Mouse (Mus musculus) lung, embryonic 15.5 days (tissue): ENCODE data around the gene Flot1. TPM values are rescaled to one million over a fixed set of nuclear protein-coding genes. Genes with fewer than 3 reads are reported as not detected.
"Not testable (repeated sequence)": the region's sequence is repeated elsewhere in the genome, so short reads cannot be mapped to it uniquely, and the experiment has no call there.

ENCODE experiments used
- ATAC-seq: fragments of 200-750 bp; cut with Nextera tagmentation; 2 replicates; pipeline ENCODE4 v1.8.0; 2017; ENCODE audit warnings: moderate number of reproducible peaks, borderline replicate concordance; ENCODE audit not compliant: low FRiP score, low TSS enrichment; ENCODE audit errors: extremely low read depth
- H3K27ac ChIP-seq: fragments of 300-500 bp; sonication (generic); 2 replicates; pipeline ENCODE4 v1.5.1; 2015; ENCODE audit warnings: moderate library complexity, mild to moderate bottlenecking, inconsistent platforms
- H3K27me3 ChIP-seq: fragments of 300-500 bp; sonication (generic); 2 replicates; pipeline ENCODE4 v1.6.1; 2015; ENCODE audit warnings: inconsistent platforms
- H3K36me3 ChIP-seq: fragments of 300-500 bp; sonication (generic); 2 replicates; pipeline ENCODE4 v1.6.1; 2015; ENCODE audit warnings: inconsistent platforms
- H3K4me1 ChIP-seq: fragments of 300-500 bp; sonication (generic); 2 replicates; pipeline ENCODE4 v1.6.1; 2015; ENCODE audit warnings: inconsistent platforms
- H3K4me2 ChIP-seq: fragments of 300-500 bp; sonication (generic); 2 replicates; pipeline ENCODE4 v1.6.1; 2015; ENCODE audit warnings: inconsistent platforms, mild to moderate bottlenecking, moderate library complexity
- H3K4me3 ChIP-seq: fragments of 300-500 bp; sonication (generic); 2 replicates; pipeline ENCODE4 v1.5.1; 2015; ENCODE audit warnings: mild to moderate bottlenecking, inconsistent platforms
- H3K9ac ChIP-seq: fragments of 300-500 bp; sonication (generic); 2 replicates; pipeline ENCODE4 v1.6.1; 2015; ENCODE audit warnings: inconsistent platforms
- H3K9me3 ChIP-seq: fragments of 300-500 bp; sonication (generic); 2 replicates; pipeline ENCODE4 v1.6.1; 2016; ENCODE audit warnings: inconsistent platforms
- WGBS: fragments of 180-500 bp; shearing (Covaris S2); methylation state at CpG from one replicate; pipeline ENCODE4 v1.1.7; 2015; 5-methylcytosine and 5-hydroxymethylcytosine counted together
- polyA plus RNA-seq: library from polyadenylated mRNA; unstranded; fragments of >200 nt; fragmentation: Nextera tagmentation; extraction: Ambion mirVana; gene quantifications from 2 replicates; pipeline ENCODE4 v1.2.1, GENCODE M21; 2015

Flot1 gene
- polyA plus RNA-seq, 1 experiment from 2014 or later: 54.4 TPM

DNA sequence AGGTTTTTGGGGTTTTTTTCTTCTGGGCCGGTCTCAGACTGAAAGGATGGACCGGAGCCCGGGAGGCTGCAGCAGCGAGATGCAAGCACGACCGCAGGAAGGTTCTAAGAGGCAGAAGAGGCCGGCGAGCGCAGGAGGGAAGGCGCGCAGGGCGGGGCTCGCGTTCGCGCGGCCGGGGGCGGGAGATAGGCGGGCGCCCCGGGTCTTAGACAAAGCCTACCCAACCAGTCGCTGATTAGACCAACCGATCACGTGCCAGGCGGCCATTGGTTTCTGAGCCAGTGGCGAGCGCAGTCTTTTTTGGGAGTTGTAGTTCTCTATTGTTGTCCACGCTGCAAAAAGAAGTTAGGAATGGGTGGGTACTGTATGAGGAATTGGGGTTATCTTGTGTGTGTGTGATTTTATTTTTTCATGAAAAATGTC is 15.1 kb downstream of the Flot1 start, which contains the start of gene Tubb5:
Tubb5 (minus strand) TSS at position 185 of the 423 bp plus-strand sequence.
- Histone ChIP-seq H3K36me3 (peaks cover 34% of the 10 kb centered on the region), H3K4me1 (peaks cover 44% of the 10 kb centered on the region), H3K4me2 (peak within 1 kb of the TSS; percentile 81), H3K9me3 (no peaks in the 10 kb centered on the region), H3K4me3 (peak within 1 kb of the TSS; percentile 65), H3K27ac (peak within 1 kb of the TSS; percentile 98), H3K27me3 (no peaks in the 10 kb centered on the region), H3K9ac (peak within 1 kb of the TSS; percentile 92)
- under 1% methylated on average over 29 of the region's 29 CpGs for WGBS
- ATAC-seq: peak; percentile 82

DNA sequence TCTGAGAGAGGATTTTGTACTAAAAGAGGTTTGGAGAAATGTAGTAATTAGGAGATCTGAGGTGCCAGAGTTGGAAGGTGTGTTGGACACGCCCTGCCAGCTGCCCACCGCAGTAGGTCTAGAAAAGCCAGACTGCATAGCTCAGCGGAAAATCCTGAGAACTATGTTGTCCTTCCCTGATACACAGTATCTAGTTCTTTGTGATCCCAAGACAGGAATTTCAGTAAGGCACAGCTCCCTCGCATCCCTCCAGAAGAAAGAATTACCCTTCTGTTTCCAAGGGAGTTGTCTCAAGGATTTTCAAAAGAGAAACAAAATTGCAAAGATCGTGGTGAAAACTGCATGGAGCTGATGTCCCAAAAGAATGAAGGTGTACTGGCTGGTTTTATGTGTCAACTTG is 15.5 kb downstream of the Flot1 start:
- Histone ChIP-seq H3K4me2 (peak overlapping the region; percentile 81), H3K4me1 (peaks cover 39% of the 10 kb centered on the region), H3K27ac (peak overlapping the region; percentile 98), H3K9me3 (no peaks in the 10 kb centered on the region), H3K27me3 (no peaks in the 10 kb centered on the region), H3K36me3 (peaks cover 29% of the 10 kb centered on the region), H3K4me3 (peak overlapping the region; percentile 65), H3K9ac (peak overlapping the region; percentile 50)
- WGBS: under 1% methylated on average over 5 of the region's 5 CpGs
- no peak for ATAC-seq

DNA sequence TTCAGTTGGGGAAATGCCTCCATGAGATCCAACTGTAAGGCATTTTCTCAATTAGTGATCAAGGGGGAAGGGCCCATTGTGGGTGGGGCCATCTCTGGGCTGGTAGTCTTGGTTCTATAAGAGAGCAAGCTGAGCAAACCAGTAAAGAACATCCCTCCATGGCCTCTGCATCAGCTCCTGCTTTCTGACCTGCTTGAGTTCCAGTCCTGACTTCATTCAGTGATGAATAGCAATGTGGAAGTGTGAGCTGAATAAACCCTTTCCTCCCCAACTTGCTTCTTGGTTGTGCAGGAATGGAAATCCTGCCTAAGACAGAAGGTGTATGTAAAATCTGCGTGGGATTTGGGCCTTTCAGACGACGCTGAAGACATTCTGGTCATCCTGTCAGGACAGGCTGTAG is 16.0 kb downstream of the Flot1 start:
- Histone ChIP-seq H3K4me3 (peak overlapping the region; percentile 65), H3K36me3 (peaks cover 25% of the 10 kb centered on the region), H3K27ac (peak overlapping the region; percentile 98), H3K4me1 (peaks cover 35% of the 10 kb centered on the region), H3K9ac (peak overlapping the region; percentile 50), H3K4me2 (peak overlapping the region; percentile 81)
- WGBS: 39% methylated on average over 3 of the region's 3 CpGs
- not testable (repeated sequence) for H3K27me3 ChIP-seq, H3K9me3 ChIP-seq, ATAC-seq

DNA sequence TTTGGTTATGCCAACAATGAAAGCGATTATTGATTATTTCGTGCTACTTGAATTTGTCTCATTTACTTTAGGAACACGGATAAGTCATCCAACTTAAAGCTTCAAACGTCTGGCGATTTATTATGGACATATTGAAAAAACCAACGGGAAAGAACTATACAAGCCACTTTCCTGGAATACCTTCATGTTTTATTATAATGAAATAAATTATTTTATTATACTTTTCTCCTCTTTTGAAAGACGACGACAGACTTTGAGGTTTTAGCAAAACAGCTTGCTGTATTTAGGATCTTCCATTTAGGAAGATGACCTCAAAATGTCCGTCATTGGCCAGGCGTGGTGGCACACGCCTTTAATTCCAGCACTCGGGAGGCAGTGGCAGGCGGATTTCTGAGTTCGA is 17.5 kb downstream of the Flot1 start:
- H3K4me3 ChIP-seq: peak overlapping the region; percentile 58
- H3K4me2 ChIP-seq: peak overlapping the region; percentile 51
- H3K9me3 ChIP-seq: no peaks in the 10 kb centered on the region
- WGBS: 49% methylated on average over 14 of the region's 14 CpGs
- H3K27me3 ChIP-seq: no peaks in the 10 kb centered on the region
- H3K36me3 ChIP-seq: peaks cover 22% of the 10 kb centered on the region
- H3K9ac ChIP-seq: no peak overlapping the region
- peak overlapping the region; percentile 54; the same call in 1 of the 2 replicates for H3K27ac ChIP-seq
- no peak for ATAC-seq
- H3K4me1 ChIP-seq: peaks cover 21% of the 10 kb centered on the region

- Histone ChIP-seq H3K36me3 (peaks cover 22% of the 10 kb centered on the region), H3K27ac (peak within 1 kb of the TSS; percentile 85), H3K9ac (peak within 1 kb of the TSS; percentile 51), H3K9me3 (no peaks in the 10 kb centered on the region), H3K4me2 (peak within 1 kb of the TSS; percentile 57), H3K4me1 (peaks cover 15% of the 10 kb centered on the region; the same call in 1 of the 2 replicates), H3K4me3 (peak within 1 kb of the TSS; percentile 58), H3K27me3 (no peaks in the 10 kb centered on the region)
- WGBS: under 1% methylated on average over 59 of the region's 59 CpGs
- peak; percentile 93 for ATAC-seq
Measured at GRCm38 (mm10) chr17:35841076-35841950, 18.3 kb downstream of the Flot1 start, which contains the start of gene Mdc1. Mdc1 (plus strand) TSS chr17:35841515.

DNA sequence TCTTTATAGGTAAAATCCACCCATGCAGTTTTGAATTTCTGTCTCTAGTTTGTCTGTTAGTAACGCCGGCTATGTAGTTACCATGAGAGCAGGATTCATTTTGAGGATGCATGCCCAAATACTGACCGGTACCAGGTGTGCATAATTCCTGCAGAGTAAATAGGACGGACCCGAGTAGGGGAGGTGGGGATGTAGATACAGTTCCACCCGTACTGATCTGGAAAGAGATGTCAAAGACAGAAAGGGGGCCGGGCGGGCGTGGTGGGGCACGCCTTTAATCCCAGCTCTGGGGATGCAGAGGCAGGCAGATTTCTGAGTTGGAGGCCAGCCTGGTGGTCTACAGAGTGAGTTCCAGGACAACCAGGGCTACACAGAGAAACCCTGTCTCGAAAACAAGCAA is 19.0 kb downstream of the Flot1 start:
- no peak for ATAC-seq
- H3K27me3 ChIP-seq: no peaks in the 10 kb centered on the region
- 13% methylated on average over 11 of the region's 11 CpGs for WGBS
- peak overlapping the region; percentile 58 for H3K4me3 ChIP-seq
- peak overlapping the region; percentile 51 for H3K9ac ChIP-seq
- peak overlapping the region; percentile 85 for H3K27ac ChIP-seq
- H3K36me3 ChIP-seq: peaks cover 27% of the 10 kb centered on the region
- no peaks in the 10 kb centered on the region for H3K9me3 ChIP-seq
- peak overlapping the region; percentile 57 for H3K4me2 ChIP-seq
- peaks cover 15% of the 10 kb centered on the region; the same call in 1 of the 2 replicates for H3K4me1 ChIP-seq

GRCm38 (mm10) chr17:35843514-35843913 is 20.5 kb downstream of the Flot1 start:
- Histone ChIP-seq H3K27ac (no peak overlapping the region), H3K9me3 (no peaks in the 10 kb centered on the region), H3K36me3 (peaks cover 42% of the 10 kb centered on the region), H3K27me3 (no peaks in the 10 kb centered on the region), H3K4me3 (no peak overlapping the region), H3K9ac (no peak overlapping the region), H3K4me2 (no peak overlapping the region), H3K4me1 (peaks cover 15% of the 10 kb centered on the region; the same call in 1 of the 2 replicates)
- 93% methylated on average over 3 of the region's 3 CpGs for WGBS
- no peak for ATAC-seq

DNA sequence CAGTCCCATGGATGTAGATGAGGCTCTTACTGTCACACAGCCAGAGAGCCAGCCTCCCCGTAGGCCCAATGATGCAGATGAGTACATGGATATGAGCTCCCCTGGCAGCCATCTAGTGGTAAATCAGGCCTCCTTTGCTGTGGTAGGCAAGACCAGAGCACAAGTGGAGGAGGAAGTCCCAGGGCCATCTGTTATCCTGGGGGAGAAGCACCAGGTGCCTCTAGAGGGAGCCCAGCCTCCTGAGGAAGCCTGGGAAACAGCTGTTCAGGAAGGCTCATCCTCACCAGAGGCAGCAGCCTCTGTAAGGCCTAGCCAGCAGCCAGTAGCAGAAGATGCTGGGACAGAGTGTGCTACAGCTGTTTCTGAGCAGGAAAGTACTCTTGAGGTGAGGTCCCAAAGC is 25.1 kb downstream of the Flot1 start:
- Histone ChIP-seq H3K9me3 (no peaks in the 10 kb centered on the region), H3K4me3 (no peak overlapping the region), H3K9ac (no peak overlapping the region), H3K27me3 (no peaks in the 10 kb centered on the region), H3K4me1 (no peaks in the 10 kb centered on the region), H3K4me2 (no peak overlapping the region), H3K36me3 (peaks cover 86% of the 10 kb centered on the region), H3K27ac (no peak overlapping the region)
- no peak for ATAC-seq
- 64% methylated on average over 1 of the region's 1 CpGs for WGBS

- Histone ChIP-seq H3K27ac (no peak overlapping the region), H3K4me1 (no peaks in the 10 kb centered on the region), H3K36me3 (peaks cover 89% of the 10 kb centered on the region), H3K4me2 (no peak overlapping the region), H3K27me3 (no peaks in the 10 kb centered on the region), H3K9me3 (no peaks in the 10 kb centered on the region), H3K9ac (no peak overlapping the region), H3K4me3 (no peak overlapping the region)
- no peak for ATAC-seq
- 82% methylated on average over 3 of the region's 3 CpGs for WGBS
Measured at GRCm38 (mm10) chr17:35850974-35851373, 27.9 kb downstream of the Flot1 start.

- no peak overlapping the region for H3K27ac ChIP-seq
- no peaks in the 10 kb centered on the region for H3K27me3 ChIP-seq
- H3K9me3 ChIP-seq: no peaks in the 10 kb centered on the region
- H3K4me3 ChIP-seq: no peak overlapping the region
- peaks cover 9% of the 10 kb centered on the region for H3K4me1 ChIP-seq
- no peak for ATAC-seq
- WGBS: 89% methylated on average over 1 of the region's 1 CpGs
- H3K9ac ChIP-seq: no peak overlapping the region
- no peak overlapping the region for H3K4me2 ChIP-seq
- H3K36me3 ChIP-seq: peaks cover 31% of the 10 kb centered on the region
Measured at GRCm38 (mm10) chr17:35859371-35859770, 36.3 kb downstream of the Flot1 start.

DNA sequence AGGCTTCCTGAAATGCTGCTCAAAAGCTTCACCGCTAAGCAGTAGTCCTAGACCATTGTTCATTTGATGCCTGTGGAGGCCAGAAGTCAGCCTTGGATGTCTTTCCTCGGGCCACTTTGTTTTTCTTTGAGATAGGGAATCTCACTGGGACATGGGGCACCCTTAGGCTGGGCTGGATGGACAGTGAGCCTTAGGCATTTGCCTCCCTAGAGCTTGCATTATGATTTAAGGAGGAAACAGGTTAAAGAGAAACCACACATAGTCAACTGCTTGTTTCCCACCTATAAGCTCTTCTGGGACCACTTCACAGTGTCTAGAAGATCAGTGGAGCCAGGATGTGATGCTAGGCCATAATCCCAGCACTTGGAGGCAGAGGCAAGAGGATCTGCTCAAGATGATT is 36.8 kb downstream of the Flot1 start:
- Histone ChIP-seq H3K27ac (no peak overlapping the region), H3K4me3 (no peak overlapping the region), H3K4me2 (no peak overlapping the region), H3K4me1 (peaks cover 14% of the 10 kb centered on the region), H3K9me3 (no peaks in the 10 kb centered on the region), H3K9ac (no peak overlapping the region), H3K36me3 (peaks cover 26% of the 10 kb centered on the region), H3K27me3 (no peaks in the 10 kb centered on the region)
- WGBS: 58% methylated on average over 2 of the region's 2 CpGs
- ATAC-seq: no peak

DNA sequence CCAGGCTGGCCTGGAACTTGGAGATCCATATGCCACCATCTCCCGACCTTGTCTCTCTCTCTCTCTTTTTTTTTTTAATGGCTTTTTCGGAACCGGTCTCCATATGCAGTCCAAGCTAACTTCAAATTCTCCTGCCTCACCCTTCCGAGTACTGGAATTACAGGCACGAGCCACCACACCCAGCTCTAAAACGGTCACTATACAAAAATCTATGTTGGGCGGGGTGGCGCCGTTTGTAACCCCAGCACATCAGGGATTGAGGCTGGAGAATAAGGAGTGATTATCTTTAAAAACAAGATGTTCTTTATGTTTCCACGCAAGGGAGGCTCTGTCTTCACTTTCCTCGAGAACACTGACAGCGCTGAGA is 37.8 kb downstream of the Flot1 start:
- Histone ChIP-seq H3K9me3 (no peaks in the 10 kb centered on the region), H3K4me2 (peak overlapping the region; percentile 74), H3K27me3 (no peaks in the 10 kb centered on the region), H3K27ac (peak overlapping the region; percentile 95), H3K4me1 (peaks cover 16% of the 10 kb centered on the region), H3K9ac (peak overlapping the region; percentile 73; the same call in 1 of the 2 replicates), H3K36me3 (peaks cover 24% of the 10 kb centered on the region), H3K4me3 (peak overlapping the region; percentile 77)
- 3% methylated on average over 12 of the region's 12 CpGs for WGBS
- ATAC-seq: no peak
